Comparison of ENCODE assay signal across 9 mouse cellular contexts in the genomic region with DNA sequence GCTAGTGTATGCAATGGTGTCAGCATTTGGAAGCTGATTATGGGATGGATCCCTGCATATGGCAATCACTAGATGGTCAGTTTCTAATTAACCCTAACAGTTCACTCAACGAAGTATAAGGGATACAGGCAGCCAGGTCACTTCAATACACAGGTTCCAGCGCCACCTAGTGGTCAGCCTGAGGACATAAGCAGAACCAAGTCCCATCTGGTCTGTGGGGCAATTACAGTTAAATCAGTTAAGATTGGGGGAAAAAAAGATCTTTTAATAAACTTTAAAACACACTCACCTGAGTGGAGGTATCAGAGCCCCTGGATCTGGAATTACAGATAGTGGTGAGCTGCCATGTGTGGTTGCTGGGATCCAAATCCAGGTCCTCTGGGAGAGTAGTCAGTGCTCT. TPM values are rescaled to one million over a fixed set of nuclear protein-coding genes. Genes with fewer than 3 reads are reported as not detected.
DNase-seq lines count a peak whose midpoint lies in the region; ATAC-seq lines count a peak whose summit lies in the region.
"Had no signal": no experiment of that assay in that cellular context is flagged by ENCODE, and none has a peak within 500 bp of the region (broad histone marks: within the 10 kb centered on the region; RNA-seq: fewer than 3 reads in every experiment).

No protein-coding gene starts in this region.

- intact Hi-C loops in left cerebral cortex, postnatal 25 days (cut with DNase I) = loop anchor here (1.0 to 5.0 kb wide), 2 partner anchors 34 to 93 kb away; a partner anchor contains a TSS

- no peak overlapping the region for H3K27ac ChIP-seq in intestine, embryonic 14.5 days (ENCODE audit: low read depth)
- H3K27ac ChIP-seq in intestine, embryonic 15.5 days = no peak overlapping the region

- H3K36me3 ChIP-seq in intestine, embryonic 14.5 days (ENCODE audit: control insufficient read depth, insufficient read depth, low read length) = no peaks in the 10 kb centered on the region
- H3K36me3 ChIP-seq in intestine, embryonic 15.5 days = no peaks in the 10 kb centered on the region

- peak; percentile 88 for DNase-seq in intestine, embryonic 14.5 days (ENCODE audit: low spot score)
- peak; percentile 85 for DNase-seq in adrenal gland, postnatal 10 days
- DNase-seq in embryo, embryonic 10.5 days (ENCODE audit: low spot score) = peak; percentile 88
- DNase-seq in heart, postnatal 4 days = peak; percentile 86
- peak; percentile 64 to 74 for DNase-seq in left cerebral cortex, postnatal 25 days (ENCODE audit: low spot score in 2 of 2)
- DNase-seq in naive thymus-derived CD4-positive, alpha-beta T cell, adult 2 months (ENCODE audit: low read depth) = peak; percentile 87
- peak; percentile 58 for DNase-seq in telencephalon, adult 2 months (ENCODE audit: low read depth, low spot score)

- H3K4me1 ChIP-seq in intestine, embryonic 14.5 days (replicated peaks; ENCODE audit: control insufficient read depth, insufficient read depth, low read length) = 0 out of 2 replicates have a peak, but pooled peaks cover 3% of the 10 kb centered on the region
- 0 out of 2 replicates have a peak, but pooled peaks cover 2% of the 10 kb centered on the region for H3K4me1 ChIP-seq in intestine, embryonic 15.5 days (replicated peaks)

- 2% methylated on average over 2 of the region's 2 CpGs for WGBS in intestine, embryonic 14.5 days
- 1% methylated on average over 2 of the region's 2 CpGs for WGBS in intestine, embryonic 15.5 days

- no peak overlapping the region for H3K4me2 ChIP-seq in intestine, embryonic 14.5 days (ENCODE audit: low read length)
- H3K4me2 ChIP-seq in intestine, embryonic 15.5 days (replicated peaks) = no peak overlapping the region

- no peak overlapping the region for H3K4me3 ChIP-seq in intestine, embryonic 14.5 days (ENCODE audit: low read depth, low read length)
- no peak overlapping the region for H3K4me3 ChIP-seq in intestine, embryonic 15.5 days (replicated peaks)
- H3K4me3 ChIP-seq: erythroblast, embryonic 14.5 days had no signal

- no peaks in the 10 kb centered on the region for H3K9me3 ChIP-seq in intestine, embryonic 14.5 days (ENCODE audit: control insufficient read depth, low read length)
- H3K9me3 ChIP-seq in intestine, embryonic 15.5 days = no peaks in the 10 kb centered on the region

- ATAC-seq in intestine, embryonic 14.5 days (replicated peaks; ENCODE audit: low FRiP score, low TSS enrichment, low read depth) = no peak
- ATAC-seq in intestine, embryonic 15.5 days = no peak

- H3K27me3 ChIP-seq in intestine, embryonic 14.5 days (replicated peaks; ENCODE audit: control insufficient read depth, insufficient read depth, low read length) = no peaks in the 10 kb centered on the region
- no peaks in the 10 kb centered on the region for H3K27me3 ChIP-seq in intestine, embryonic 15.5 days (replicated peaks)

- no peak overlapping the region for H3K9ac ChIP-seq in intestine, embryonic 14.5 days (ENCODE audit: low read length)
- H3K9ac ChIP-seq in intestine, embryonic 15.5 days = no peak overlapping the region

RNA-seq across cellular contexts. Expression of a gene that starts 2.1 kb away (rescaled TPM):
- not detected in 2 replicates for polyA plus RNA-seq in intestine, embryonic 14.5 days (2014; fragmentation: Nextera tagmentation; extraction: Ambion mirVana)
- polyA plus RNA-seq in intestine, embryonic 15.5 days (2015; fragmentation: Nextera tagmentation; extraction: Ambion mirVana) = 0.13 and 0.32 TPM in 2 replicates
- total RNA-seq in adrenal gland, postnatal 10 days (2021) = under 1 TPM in 1 of 2 experiments, not detected in 1; 0.15 TPM
- not detected for total RNA-seq in heart, postnatal 4 days (2021)
- total RNA-seq in left cerebral cortex, postnatal 25 days (2021) = 1 to 10 TPM; 2.7 TPM
- polyA plus RNA-seq: erythroblast, embryonic 14.5 days had no signal

RNA-seq across cellular contexts. Expression of a gene that starts 4.3 kb away (rescaled TPM):
- polyA plus RNA-seq in intestine, embryonic 14.5 days (2014; fragmentation: Nextera tagmentation; extraction: Ambion mirVana) = 6.3 and 7.1 TPM in 2 replicates
- polyA plus RNA-seq in intestine, embryonic 15.5 days (2015; fragmentation: Nextera tagmentation; extraction: Ambion mirVana) = 9.5 and 10.1 TPM in 2 replicates
- 10 to 100 TPM; 42.0 to 56.4 TPM for total RNA-seq in adrenal gland, postnatal 10 days (2021)
- total RNA-seq in heart, postnatal 4 days (2021) = 10 to 100 TPM; 51.7 to 54.3 TPM
- total RNA-seq in left cerebral cortex, postnatal 25 days (2021) = 10 to 100 TPM; 26.9 to 27.5 TPM

RNA-seq across cellular contexts. Expression of a gene that starts 34.0 kb away (rescaled TPM):
- polyA plus RNA-seq in intestine, embryonic 14.5 days (2014; fragmentation: Nextera tagmentation; extraction: Ambion mirVana) = 27.7 and 34.5 TPM in 2 replicates
- 23.0 and 24.3 TPM in 2 replicates for polyA plus RNA-seq in intestine, embryonic 15.5 days (2015; fragmentation: Nextera tagmentation; extraction: Ambion mirVana)
- total RNA-seq in adrenal gland, postnatal 10 days (2021) = not detected
- total RNA-seq in heart, postnatal 4 days (2021) = not detected
- not detected for total RNA-seq in left cerebral cortex, postnatal 25 days (2021)

RNA-seq across cellular contexts. Expression of a gene that starts 57.2 kb away (rescaled TPM):
- polyA plus RNA-seq in intestine, embryonic 14.5 days (2014; fragmentation: Nextera tagmentation; extraction: Ambion mirVana) = 52.7 and 55.5 TPM in 2 replicates
- polyA plus RNA-seq in intestine, embryonic 15.5 days (2015; fragmentation: Nextera tagmentation; extraction: Ambion mirVana) = 50.4 and 54.1 TPM in 2 replicates
- total RNA-seq in adrenal gland, postnatal 10 days (2021) = 10 to 100 TPM; 70.6 to 78.6 TPM
- 10 to 100 TPM; 50.0 to 55.8 TPM for total RNA-seq in heart, postnatal 4 days (2021)
- total RNA-seq in left cerebral cortex, postnatal 25 days (2021) = 10 to 100 TPM; 94.3 to 95.5 TPM

RNA-seq across cellular contexts. Expression of a gene that starts 58.6 kb away (rescaled TPM):
- polyA plus RNA-seq in intestine, embryonic 14.5 days (2014; fragmentation: Nextera tagmentation; extraction: Ambion mirVana) = 7.0 and 7.3 TPM in 2 replicates
- polyA plus RNA-seq in intestine, embryonic 15.5 days (2015; fragmentation: Nextera tagmentation; extraction: Ambion mirVana) = 7.0 and 7.5 TPM in 2 replicates
- 10 to 100 TPM; 12.6 to 13.0 TPM for total RNA-seq in adrenal gland, postnatal 10 days (2021)
- total RNA-seq in heart, postnatal 4 days (2021) = 10 to 100 TPM; 11.8 to 13.1 TPM
- 10 to 100 TPM; 24.4 to 27.4 TPM for total RNA-seq in left cerebral cortex, postnatal 25 days (2021)
